In genomic region chr19:53536731-53537666, GRCm38 (mm10) we compare ENCODE assay signal across 14 mouse cellular contexts. TPM values are rescaled to one million over a fixed set of nuclear protein-coding genes. Genes with fewer than 3 reads are reported as not detected.
DNase-seq lines count a peak whose midpoint lies in the region; ATAC-seq and TF ChIP-seq lines count a peak whose summit lies in the region.
"Had no signal": no experiment of that assay in that cellular context is flagged by ENCODE, and none has a peak within 500 bp of the region (broad histone marks: within the 10 kb centered on the region; RNA-seq: fewer than 3 reads in every experiment).

No protein-coding gene starts in this region.

- H3K9me3 ChIP-seq in forebrain, embryonic 16.5 days (ENCODE audit: control insufficient read depth, low read length): no peaks in the 10 kb centered on the region
- H3K9me3 ChIP-seq: embryonic facial prominence, embryonic 10.5 days; heart, embryonic 10.5 days; midbrain, embryonic 13.5 days had no signal

- no peaks in the 10 kb centered on the region for H3K4me1 ChIP-seq in forebrain, embryonic 16.5 days (replicated peaks; ENCODE audit: control insufficient read depth, insufficient read depth, low read length)
- H3K4me1 ChIP-seq in kidney, adult 2 months (ENCODE audit: control insufficient read depth, insufficient read depth, low read length): no peaks in the 10 kb centered on the region
- H3K4me1 ChIP-seq: midbrain, embryonic 13.5 days had no signal

- H3K27me3 ChIP-seq in forebrain, embryonic 16.5 days (replicated peaks; ENCODE audit: control insufficient read depth, insufficient read depth, low read length): no peaks in the 10 kb centered on the region
- no peaks in the 10 kb centered on the region for H3K27me3 ChIP-seq in kidney, adult 2 months (replicated peaks; ENCODE audit: control insufficient read depth, insufficient read depth, low read length)

- TF ChIP-seq CTCF in kidney, adult 2 months (conservative IDR thresholded peaks at IDR 0.05; ENCODE audit: insufficient read depth, insufficient read length, low read depth, low read length): no peak

- no peak overlapping the region for H3K27ac ChIP-seq in forebrain, embryonic 16.5 days (ENCODE audit: low read length)
- H3K27ac ChIP-seq in kidney, adult 2 months (ENCODE audit: insufficient read depth, low read depth, low read length): no peak overlapping the region
- H3K27ac ChIP-seq: embryonic facial prominence, embryonic 10.5 days; gastrocnemius, adult 2 months; heart, embryonic 10.5 days; midbrain, embryonic 13.5 days had no signal

- peak; percentile 48 for ATAC-seq in activated CD4-positive, CD25-positive, alpha-beta regulatory T cell, adult 4 months
- peak; percentile 47 for ATAC-seq in inflammation-experienced regulatory T-cells, adult 6 months
- ATAC-seq in forebrain, embryonic 16.5 days: no peak
- ATAC-seq: midbrain, embryonic 13.5 days had no signal

- H3K4me3 ChIP-seq in forebrain, embryonic 16.5 days (replicated peaks; ENCODE audit: low read length): no peak overlapping the region
- H3K4me3 ChIP-seq in kidney, adult 2 months (ENCODE audit: insufficient read depth, low read depth, low read length): no peak overlapping the region
- H3K4me3 ChIP-seq: embryonic facial prominence, embryonic 10.5 days; gastrocnemius, adult 2 months; heart, embryonic 10.5 days; midbrain, embryonic 13.5 days had no signal

- H3K4me2 ChIP-seq in forebrain, embryonic 16.5 days (ENCODE audit: low read length): no peak overlapping the region
- H3K4me2 ChIP-seq: midbrain, embryonic 13.5 days had no signal

- WGBS in forebrain, embryonic 16.5 days: 77% methylated on average over 17 of the region's 17 CpGs
- 87% methylated on average over 17 of the region's 17 CpGs for WGBS in kidney, adult 2 months

- peak; percentile 17 to 41 for DNase-seq in spleen, postnatal 36 days (ENCODE audit: low spot score in 2 of 2)
- no peak for DNase-seq in spleen, adult 18-20 months
- DNase-seq in thymus, postnatal 4 days: peak; percentile 49
- DNase-seq in kidney, adult 2 months: no peak
- DNase-seq: adrenal gland, adult 2 months; gastrocnemius, adult 2 months; heart, postnatal 4 days; kidney, postnatal 14 days had no signal

- no peak for TF ChIP-seq POLR2A in kidney, adult 2 months (IDR thresholded peaks at IDR 0.05; ENCODE audit: low read depth, low read length)

- no peaks in the 10 kb centered on the region for H3K36me3 ChIP-seq in forebrain, embryonic 16.5 days (ENCODE audit: control insufficient read depth, insufficient read depth)
- no peaks in the 10 kb centered on the region for H3K36me3 ChIP-seq in kidney, adult 2 months (ENCODE audit: control insufficient read depth, insufficient read depth, low read length)
- H3K36me3 ChIP-seq: midbrain, embryonic 13.5 days had no signal

- no peak overlapping the region for H3K9ac ChIP-seq in forebrain, embryonic 16.5 days (replicated peaks; ENCODE audit: low read depth, low read length)
- H3K9ac ChIP-seq: midbrain, embryonic 13.5 days had no signal

RNA-seq across cellular contexts. Expression of gene Dusp5, which starts 8.1 kb away (rescaled TPM):
- 10 to 100 TPM; 10.2 to 11.4 TPM for polyA plus RNA-seq in activated CD4-positive, CD25-positive, alpha-beta regulatory T cell, adult 4 months (2017; shearing (Covaris generic))
- 10 to 100 TPM in 1 of 3 experiments, 1 to 10 TPM in 2; 5.8 to 13.8 (median 6.4) TPM for polyA plus RNA-seq in inflammation-experienced regulatory T-cells, adult 6 months (2017; shearing (Covaris generic))
- polyA plus RNA-seq in forebrain, embryonic 16.5 days (2015; fragmentation: Nextera tagmentation; extraction: Ambion mirVana): 2.4 and 3.9 TPM in 2 replicates
- polyA plus RNA-seq in kidney, adult 2 months (2012; rRNA removed): 1.0 and 2.0 TPM in 2 replicates

RNA-seq across cellular contexts. Expression of gene Nutf2-ps1, which starts 51.9 kb away (rescaled TPM):
- 100 to 1,000 TPM; 157 to 194 TPM for polyA plus RNA-seq in activated CD4-positive, CD25-positive, alpha-beta regulatory T cell, adult 4 months (2017; shearing (Covaris generic))
- polyA plus RNA-seq in inflammation-experienced regulatory T-cells, adult 6 months (2017; shearing (Covaris generic)): 100 to 1,000 TPM; 144 to 258 (median 167) TPM
- 266 and 275 TPM in 2 replicates for polyA plus RNA-seq in forebrain, embryonic 16.5 days (2015; fragmentation: Nextera tagmentation; extraction: Ambion mirVana)
- 96.4 and 112 TPM in 2 replicates for polyA plus RNA-seq in kidney, adult 2 months (2012; rRNA removed)

Comparison
In these comparisons a context has a peak if more than half of its experiments do, and no peak if none do; other contexts are left out.
1. DNase-seq: peak in spleen, postnatal 36 days (2 of 2) and thymus, postnatal 4 days (single experiment); none in spleen, adult 18-20 months (0 of 2) and kidney, adult 2 months (single experiment).